Mouse (Mus musculus): ENCODE results near the gene Scd1. TPM values are rescaled to one million over a fixed set of nuclear protein-coding genes. Genes with fewer than 3 reads are reported as not detected.
"Not testable (repeated sequence)": the region's sequence is repeated elsewhere in the genome, so short reads cannot be mapped to it uniquely, and the experiment has no call there.

The Scd1 gene
- polyA plus RNA-seq, 1 experiment from 2014 or later = 4.4 TPM

- 74% methylated on average over 10 of the region's 10 CpGs for WGBS
- H3K9me3 ChIP-seq (ENCODE audit: control insufficient read depth, low read length); H3K36me3 ChIP-seq (ENCODE audit: control insufficient read depth, insufficient read depth, low read length); ATAC-seq (replicated peaks; ENCODE audit: low FRiP score, low TSS enrichment, low read depth); H3K9ac ChIP-seq (ENCODE audit: low read length); H3K4me3 ChIP-seq (ENCODE audit: low read depth, low read length); DNase-seq (ENCODE audit: low spot score); H3K4me1 ChIP-seq (replicated peaks; ENCODE audit: control insufficient read depth, insufficient read depth, low read length); H3K27ac ChIP-seq (ENCODE audit: low read depth); H3K27me3 ChIP-seq (replicated peaks; ENCODE audit: control insufficient read depth, insufficient read depth, low read length); H3K4me2 ChIP-seq (ENCODE audit: low read length): not testable (repeated sequence)
Observed at GRCm38 (mm10) chr19:44367076-44367475, 40.6 kb downstream of the Scd1 start.

DNA sequence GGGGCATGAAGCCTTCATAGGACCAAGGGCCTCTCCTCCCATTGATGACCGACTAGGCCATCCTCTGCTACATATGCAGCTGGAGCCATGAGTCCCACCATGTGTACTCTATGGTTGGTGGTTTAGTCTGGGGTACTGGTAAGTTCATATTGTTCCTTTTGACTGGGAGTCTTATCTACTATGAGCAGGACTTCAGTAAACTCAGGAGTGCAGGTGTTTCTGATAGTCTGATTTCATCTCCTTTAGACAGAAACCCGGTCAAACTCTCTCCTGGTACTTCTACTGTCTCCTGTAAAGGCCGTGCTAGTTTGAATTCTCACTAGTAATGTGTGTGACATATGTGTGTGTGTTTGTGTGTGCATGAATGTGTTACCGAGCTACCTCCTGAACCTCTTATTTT, 41.9 kb downstream of the Scd1 start:
- Histone ChIP-seq H3K9me3 (ENCODE audit: control insufficient read depth, low read length) (no peaks in the 10 kb centered on the region), H3K27ac (ENCODE audit: low read depth) (no peak overlapping the region), H3K4me2 (ENCODE audit: low read length) (no peak overlapping the region), H3K4me1 (replicated peaks; ENCODE audit: control insufficient read depth, insufficient read depth, low read length) (no peaks in the 10 kb centered on the region), H3K27me3 (replicated peaks; ENCODE audit: control insufficient read depth, insufficient read depth, low read length) (no peaks in the 10 kb centered on the region), H3K9ac (ENCODE audit: low read length) (no peak overlapping the region), H3K36me3 (ENCODE audit: control insufficient read depth, insufficient read depth, low read length) (no peaks in the 10 kb centered on the region), H3K4me3 (ENCODE audit: low read depth, low read length) (no peak overlapping the region)
- WGBS = 90% methylated on average over 4 of the region's 4 CpGs
- no peak for ATAC-seq (replicated peaks; ENCODE audit: low FRiP score, low TSS enrichment, low read depth)
- DNase-seq (ENCODE audit: low spot score) = no peak

GRCm38 (mm10) chr19:44364029-44364428, 43.6 kb downstream of the Scd1 start:
- Histone ChIP-seq H3K4me3 (ENCODE audit: low read depth, low read length) (no peak overlapping the region), H3K9ac (ENCODE audit: low read length) (no peak overlapping the region), H3K36me3 (ENCODE audit: control insufficient read depth, insufficient read depth, low read length) (no peaks in the 10 kb centered on the region), H3K27ac (ENCODE audit: low read depth) (no peak overlapping the region), H3K4me1 (replicated peaks; ENCODE audit: control insufficient read depth, insufficient read depth, low read length) (no peaks in the 10 kb centered on the region), H3K9me3 (ENCODE audit: control insufficient read depth, low read length) (no peaks in the 10 kb centered on the region), H3K4me2 (ENCODE audit: low read length) (no peak overlapping the region), H3K27me3 (replicated peaks; ENCODE audit: control insufficient read depth, insufficient read depth, low read length) (no peaks in the 10 kb centered on the region)
- no peak for ATAC-seq (replicated peaks; ENCODE audit: low FRiP score, low TSS enrichment, low read depth)
- no peak for DNase-seq (ENCODE audit: low spot score)
- WGBS = 78% methylated on average over 8 of the region's 8 CpGs

DNA sequence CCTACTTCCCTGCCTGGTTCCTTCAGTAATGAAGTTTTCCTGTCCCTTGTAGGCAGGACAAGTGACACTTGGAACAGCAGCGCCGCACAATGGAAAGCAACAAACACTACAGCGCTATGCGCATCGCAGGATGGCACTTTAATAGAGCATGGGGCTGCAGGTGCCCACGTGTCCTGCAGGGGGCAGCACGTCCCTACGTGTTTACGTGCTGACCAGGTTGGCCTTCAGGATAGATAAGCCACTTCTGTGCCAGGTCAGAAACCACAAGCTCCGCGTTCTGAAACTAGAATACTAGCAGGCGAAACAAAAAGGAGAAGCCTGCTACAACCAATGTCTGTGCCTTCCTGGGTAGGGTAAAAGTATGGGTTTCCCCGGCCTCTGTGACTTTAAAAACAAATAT, 44.1 kb downstream of the Scd1 start:
- DNase-seq (ENCODE audit: low spot score) (peak; percentile 82), ATAC-seq (replicated peaks; ENCODE audit: low FRiP score, low TSS enrichment, low read depth) (no peak)
- Histone ChIP-seq H3K36me3 (ENCODE audit: control insufficient read depth, insufficient read depth, low read length) (no peaks in the 10 kb centered on the region), H3K9me3 (ENCODE audit: control insufficient read depth, low read length) (no peaks in the 10 kb centered on the region), H3K27me3 (replicated peaks; ENCODE audit: control insufficient read depth, insufficient read depth, low read length) (no peaks in the 10 kb centered on the region), H3K4me3 (ENCODE audit: low read depth, low read length) (no peak overlapping the region), H3K4me2 (ENCODE audit: low read length) (no peak overlapping the region), H3K9ac (ENCODE audit: low read length) (no peak overlapping the region), H3K27ac (ENCODE audit: low read depth) (no peak overlapping the region), H3K4me1 (replicated peaks; ENCODE audit: control insufficient read depth, insufficient read depth, low read length) (no peaks in the 10 kb centered on the region)
- whole genome bisulfite sequencing = 20% methylated on average over 13 of the region's 13 CpGs

DNA sequence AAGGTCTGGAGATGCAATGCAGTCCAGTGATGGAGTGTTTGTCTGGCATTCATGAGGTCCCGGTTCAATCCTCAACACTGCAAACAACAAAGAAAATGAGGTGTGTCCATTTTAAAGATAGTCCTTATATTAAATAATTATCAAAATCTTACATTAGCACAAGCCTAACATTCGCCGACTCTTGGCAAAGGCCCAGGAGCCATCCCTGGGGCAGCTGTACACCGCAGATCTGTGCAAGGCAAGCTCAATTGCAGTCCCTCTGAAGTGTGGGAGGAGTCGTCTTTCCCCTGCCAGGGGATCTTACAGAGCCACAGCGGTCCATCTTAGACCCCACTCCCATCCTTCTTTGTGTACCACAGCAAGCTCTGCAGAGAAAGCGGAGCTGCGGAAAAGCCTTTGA, 49.0 kb downstream of the Scd1 start:
- Histone ChIP-seq H3K4me3 (ENCODE audit: low read depth, low read length) (no peak overlapping the region), H3K4me2 (ENCODE audit: low read length) (no peak overlapping the region), H3K27ac (ENCODE audit: low read depth) (no peak overlapping the region), H3K36me3 (ENCODE audit: control insufficient read depth, insufficient read depth, low read length) (no peaks in the 10 kb centered on the region), H3K27me3 (replicated peaks; ENCODE audit: control insufficient read depth, insufficient read depth, low read length) (no peaks in the 10 kb centered on the region), H3K9ac (ENCODE audit: low read length) (no peak overlapping the region), H3K9me3 (ENCODE audit: control insufficient read depth, low read length) (no peaks in the 10 kb centered on the region), H3K4me1 (replicated peaks; ENCODE audit: control insufficient read depth, insufficient read depth, low read length) (no peaks in the 10 kb centered on the region)
- no peak for ATAC-seq (replicated peaks; ENCODE audit: low FRiP score, low TSS enrichment, low read depth)
- 42% methylated on average over 8 of the region's 8 CpGs for WGBS
- DNase-seq (ENCODE audit: low spot score) = no peak

- H3K9ac ChIP-seq (ENCODE audit: low read length) = no peak overlapping the region
- DNase-seq (ENCODE audit: low spot score) = no peak
- H3K36me3 ChIP-seq (ENCODE audit: control insufficient read depth, insufficient read depth, low read length) = no peaks in the 10 kb centered on the region
- no peak overlapping the region for H3K4me3 ChIP-seq (ENCODE audit: low read depth, low read length)
- 78% methylated on average over 7 of the region's 7 CpGs for WGBS
- no peaks in the 10 kb centered on the region for H3K9me3 ChIP-seq (ENCODE audit: control insufficient read depth, low read length)
- no peak for ATAC-seq (replicated peaks; ENCODE audit: low FRiP score, low TSS enrichment, low read depth)
- H3K4me2 ChIP-seq (ENCODE audit: low read length) = no peak overlapping the region
- H3K4me1 ChIP-seq (replicated peaks; ENCODE audit: control insufficient read depth, insufficient read depth, low read length) = no peaks in the 10 kb centered on the region
- no peak overlapping the region for H3K27ac ChIP-seq (ENCODE audit: low read depth)
- H3K27me3 ChIP-seq (replicated peaks; ENCODE audit: control insufficient read depth, insufficient read depth, low read length) = no peaks in the 10 kb centered on the region
Observed at GRCm38 (mm10) chr19:44351756-44352155, 55.9 kb downstream of the Scd1 start.

DNA sequence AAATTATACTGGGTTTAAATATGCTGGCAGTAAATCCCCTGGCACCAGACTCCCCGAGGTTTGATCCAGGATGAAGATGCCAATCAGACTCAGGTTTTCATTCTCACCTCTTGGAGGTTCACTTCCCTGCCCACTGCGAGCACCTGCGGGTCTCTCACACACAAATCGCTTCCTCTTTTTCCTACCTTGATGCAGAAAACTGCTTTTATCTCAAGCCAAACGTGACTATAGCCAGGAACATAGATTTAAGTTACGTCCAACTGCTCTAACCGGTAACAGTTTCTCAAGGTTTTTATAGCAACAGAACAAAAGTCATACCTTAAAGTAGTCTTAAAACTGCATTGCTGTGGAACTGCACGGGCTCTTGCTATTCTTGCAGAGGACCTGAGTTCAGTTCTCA, 58.0 kb downstream of the Scd1 start:
- no peaks in the 10 kb centered on the region for H3K27me3 ChIP-seq (replicated peaks; ENCODE audit: control insufficient read depth, insufficient read depth, low read length)
- WGBS = 83% methylated on average over 8 of the region's 8 CpGs
- ATAC-seq (replicated peaks; ENCODE audit: low FRiP score, low TSS enrichment, low read depth) (no peak), DNase-seq (ENCODE audit: low spot score) (no peak)
- no peak overlapping the region for H3K4me2 ChIP-seq (ENCODE audit: low read length)
- H3K27ac ChIP-seq (ENCODE audit: low read depth) = no peak overlapping the region
- H3K9ac ChIP-seq (ENCODE audit: low read length) = no peak overlapping the region
- no peaks in the 10 kb centered on the region for H3K4me1 ChIP-seq (replicated peaks; ENCODE audit: control insufficient read depth, insufficient read depth, low read length)
- H3K9me3 ChIP-seq (ENCODE audit: control insufficient read depth, low read length) = no peaks in the 10 kb centered on the region
- no peaks in the 10 kb centered on the region for H3K36me3 ChIP-seq (ENCODE audit: control insufficient read depth, insufficient read depth, low read length)
- no peak overlapping the region for H3K4me3 ChIP-seq (ENCODE audit: low read depth, low read length)

Other genes with a start within 250 kb of the Scd1 start
- gene Pkd2l1, start 215.4 kb downstream of the Scd1 start, polyA plus RNA-seq (2014; fragmentation: Nextera tagmentation; extraction: Ambion mirVana) = 0.12 TPM in 1 of 2 replicates, not detected in the other
- gene Scd3, start 204.6 kb downstream of the Scd1 start, polyA plus RNA-seq (2014; fragmentation: Nextera tagmentation; extraction: Ambion mirVana) = 0.19 and 0.67 TPM in 2 replicates
- 341 and 386 TPM in 2 replicates for gene Scd2, start 114.2 kb downstream of the Scd1 start, polyA plus RNA-seq (2014; fragmentation: Nextera tagmentation; extraction: Ambion mirVana)
- 0.08 and 0.20 TPM in 2 replicates for gene Scd4, start 74.8 kb downstream of the Scd1 start, polyA plus RNA-seq (2014; fragmentation: Nextera tagmentation; extraction: Ambion mirVana)
- not detected in 2 replicates for gene Wnt8b, start 85.6 kb upstream of the Scd1 start, polyA plus RNA-seq (2014; fragmentation: Nextera tagmentation; extraction: Ambion mirVana)
- gene Sec31b, start 138.0 kb upstream of the Scd1 start, polyA plus RNA-seq (2014; fragmentation: Nextera tagmentation; extraction: Ambion mirVana) = 0.41 and 0.48 TPM in 2 replicates
- gene Gm20538, start 145.0 kb upstream of the Scd1 start, polyA plus RNA-seq (2014; fragmentation: Nextera tagmentation; extraction: Ambion mirVana) = not detected in 2 replicates
- gene Ndufb8, start 147.6 kb upstream of the Scd1 start, polyA plus RNA-seq (2014; fragmentation: Nextera tagmentation; extraction: Ambion mirVana) = 595 and 617 TPM in 2 replicates
- gene Hif1an, start 155.0 kb upstream of the Scd1 start, polyA plus RNA-seq (2014; fragmentation: Nextera tagmentation; extraction: Ambion mirVana) = 24.8 TPM in 2 replicates